Mouse (Mus musculus): Measurements from ENCODE around the gene Insrr. TPM values are rescaled to one million over a fixed set of nuclear protein-coding genes. Genes with fewer than 3 reads are reported as not detected.

Insrr gene
- polyA plus RNA-seq, 1 experiment from 2014 or later, result not detected

DNA sequence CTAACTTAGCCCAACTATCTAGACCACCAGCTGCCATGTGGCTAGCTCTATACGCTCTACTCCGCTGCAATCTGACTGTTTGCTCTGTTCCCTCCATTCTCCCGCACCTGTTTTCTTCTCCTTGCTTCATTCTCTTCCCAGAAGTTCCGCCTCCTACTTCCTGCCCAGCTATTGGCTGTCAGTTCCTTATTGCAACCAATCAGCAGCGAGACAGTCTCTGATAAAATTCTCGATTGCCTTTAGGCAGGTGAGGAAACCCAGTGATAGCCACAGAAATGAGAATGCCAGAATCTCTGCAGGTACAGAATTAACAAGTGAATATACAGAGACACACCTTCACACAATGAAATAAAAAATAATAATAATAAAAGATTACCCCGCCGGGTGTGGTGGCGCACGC lies 32.3 kb downstream of the Insrr start:
- Histone ChIP-seq H3K9me3 (ENCODE audit: low read length) (no peaks in the 10 kb centered on the region), H3K4me2 (ENCODE audit: low read depth, low read length) (no peak overlapping the region), H3K36me3 (replicated peaks; ENCODE audit: insufficient read depth, low read length) (no peaks in the 10 kb centered on the region), H3K9ac (replicated peaks) (no peak overlapping the region), H3K27me3 (ENCODE audit: insufficient read depth, low read length) (no peaks in the 10 kb centered on the region), H3K4me1 (ENCODE audit: insufficient read depth) (no peaks in the 10 kb centered on the region), H3K4me3 (ENCODE audit: low read depth, low read length) (no peak overlapping the region), H3K27ac (ENCODE audit: low read depth) (no peak overlapping the region)
- peak; percentile 25; the same call in 1 of the 2 replicates for ATAC-seq
- no peak for DNase-seq
- WGBS (ENCODE audit: insufficient replicate concordance), result 53% methylated on average over 10 of the region's 10 CpGs
- TF ChIP-seq CTCF (IDR thresholded peaks at IDR 0.05; ENCODE audit: low read depth), result no peak
- no peak for TF ChIP-seq EP300 (IDR thresholded peaks at IDR 0.05; ENCODE audit: low read depth)

DNA sequence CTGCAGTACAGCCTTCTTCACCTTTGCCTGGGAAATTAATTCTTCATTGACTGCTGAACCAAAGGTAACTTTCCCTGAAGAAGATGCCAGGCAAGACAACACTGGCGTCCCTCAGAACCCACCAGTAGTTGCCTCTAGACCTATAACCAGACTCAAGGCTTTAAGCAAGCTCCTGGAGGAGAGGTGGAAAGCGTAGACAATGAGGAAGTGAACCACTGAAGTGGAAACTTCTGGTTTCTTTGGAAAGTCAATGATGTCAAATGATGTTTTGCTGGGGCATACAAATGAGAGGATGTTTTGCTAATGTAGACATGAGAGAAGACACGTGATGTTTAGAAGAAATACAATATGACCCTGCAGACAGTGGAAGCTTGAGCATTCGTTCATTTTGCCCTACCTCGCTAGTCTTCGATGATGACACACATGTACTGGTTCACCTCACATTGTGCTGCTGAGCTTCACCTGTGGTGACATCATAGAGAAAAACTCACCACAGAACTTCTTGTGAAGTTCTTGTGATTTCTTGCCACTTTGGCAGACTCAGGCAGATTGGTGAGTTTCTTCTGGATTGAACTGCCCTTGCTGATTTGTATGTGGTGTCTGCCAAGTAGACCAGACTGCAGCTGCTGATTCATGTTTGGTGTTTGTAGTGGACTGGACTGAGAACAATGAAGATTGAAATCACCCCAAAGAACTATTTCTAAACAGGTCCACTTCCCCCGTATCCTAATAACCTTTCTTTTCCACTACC lies 35.5 kb downstream of the Insrr start:
- H3K4me1 ChIP-seq (ENCODE audit: insufficient read depth), result no peaks in the 10 kb centered on the region
- 66% methylated on average over 7 of the region's 7 CpGs for WGBS (ENCODE audit: insufficient replicate concordance)
- H3K36me3 ChIP-seq (replicated peaks; ENCODE audit: insufficient read depth, low read length), result no peaks in the 10 kb centered on the region
- no peaks in the 10 kb centered on the region for H3K9me3 ChIP-seq (ENCODE audit: low read length)
- H3K27ac ChIP-seq (ENCODE audit: low read depth), result no peak overlapping the region
- no peaks in the 10 kb centered on the region for H3K27me3 ChIP-seq (ENCODE audit: insufficient read depth, low read length)
- no peak for DNase-seq
- no peak overlapping the region for H3K9ac ChIP-seq (replicated peaks)
- no peak overlapping the region for H3K4me2 ChIP-seq (ENCODE audit: low read depth, low read length)
- H3K4me3 ChIP-seq (ENCODE audit: low read depth, low read length), result no peak overlapping the region
- no peak for TF ChIP-seq EP300 (IDR thresholded peaks at IDR 0.05; ENCODE audit: low read depth)
- ATAC-seq, result no peak

DNA sequence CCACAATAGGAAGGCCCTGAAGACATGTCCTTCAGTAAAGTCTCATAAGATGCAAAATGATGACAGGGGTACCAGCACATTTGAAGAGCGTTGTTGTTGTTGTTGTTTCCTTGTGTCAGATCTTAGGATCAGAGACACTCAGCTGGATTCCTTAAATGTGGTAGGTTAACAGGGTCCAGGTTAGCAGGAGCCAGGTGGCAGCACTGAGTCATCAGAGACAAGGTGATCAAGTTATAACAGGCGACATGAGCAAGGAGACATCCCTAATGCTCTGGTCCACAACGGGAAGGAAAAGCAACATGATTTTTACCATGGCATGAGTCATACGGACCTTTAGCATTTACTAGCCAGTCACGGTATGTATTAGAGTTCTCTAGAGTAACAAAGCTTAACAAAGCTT lies 36.7 kb downstream of the Insrr start:
- DNase-seq, result no peak
- no peaks in the 10 kb centered on the region for H3K4me1 ChIP-seq (ENCODE audit: insufficient read depth)
- no peak for ATAC-seq
- no peak overlapping the region for H3K9ac ChIP-seq (replicated peaks)
- no peak overlapping the region for H3K4me3 ChIP-seq (ENCODE audit: low read depth, low read length)
- no peak overlapping the region for H3K27ac ChIP-seq (ENCODE audit: low read depth)
- TF ChIP-seq CTCF (IDR thresholded peaks at IDR 0.05; ENCODE audit: low read depth) (peak; percentile 40), EP300 (IDR thresholded peaks at IDR 0.05; ENCODE audit: low read depth) (no peak)
- no peak overlapping the region for H3K4me2 ChIP-seq (ENCODE audit: low read depth, low read length)
- no peaks in the 10 kb centered on the region for H3K9me3 ChIP-seq (ENCODE audit: low read length)
- H3K36me3 ChIP-seq (replicated peaks; ENCODE audit: insufficient read depth, low read length), result no peaks in the 10 kb centered on the region
- no peaks in the 10 kb centered on the region for H3K27me3 ChIP-seq (ENCODE audit: insufficient read depth, low read length)
- WGBS (ENCODE audit: insufficient replicate concordance), result 57% methylated on average over 5 of the region's 5 CpGs

DNA sequence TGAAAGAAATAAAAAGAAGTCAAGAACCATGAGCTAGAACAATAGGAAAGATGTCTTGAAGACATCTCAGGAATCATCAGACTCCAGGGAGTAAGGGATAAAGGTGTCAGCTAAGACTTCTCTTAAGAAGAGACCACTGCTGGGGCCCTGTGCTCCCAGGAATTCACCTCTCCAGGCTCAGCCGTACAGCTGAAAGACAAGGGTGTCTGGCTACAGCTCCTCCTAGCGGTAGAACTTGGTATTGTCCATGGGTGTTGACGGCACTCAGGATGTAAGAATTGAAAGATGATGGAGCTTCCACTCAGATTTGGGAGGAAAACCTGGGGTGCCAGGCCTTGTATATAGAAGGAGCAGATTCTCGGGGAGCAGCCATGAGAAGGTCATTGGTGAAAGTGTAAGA lies 41.9 kb downstream of the Insrr start:
- Histone ChIP-seq H3K4me1 (ENCODE audit: insufficient read depth) (no peaks in the 10 kb centered on the region), H3K27ac (ENCODE audit: low read depth) (no peak overlapping the region), H3K4me3 (ENCODE audit: low read depth, low read length) (no peak overlapping the region), H3K9ac (replicated peaks) (no peak overlapping the region), H3K4me2 (ENCODE audit: low read depth, low read length) (no peak overlapping the region), H3K27me3 (ENCODE audit: insufficient read depth, low read length) (no peaks in the 10 kb centered on the region), H3K9me3 (ENCODE audit: low read length) (no peaks in the 10 kb centered on the region), H3K36me3 (replicated peaks; ENCODE audit: insufficient read depth, low read length) (no peaks in the 10 kb centered on the region)
- ATAC-seq (no peak), DNase-seq (peak; percentile 79)
- TF ChIP-seq EP300 (IDR thresholded peaks at IDR 0.05; ENCODE audit: low read depth), result no peak
- TF ChIP-seq CTCF (IDR thresholded peaks at IDR 0.05; ENCODE audit: low read depth), result peak; percentile 93
- WGBS (ENCODE audit: insufficient replicate concordance), result 6% methylated on average over 4 of the region's 4 CpGs

DNA sequence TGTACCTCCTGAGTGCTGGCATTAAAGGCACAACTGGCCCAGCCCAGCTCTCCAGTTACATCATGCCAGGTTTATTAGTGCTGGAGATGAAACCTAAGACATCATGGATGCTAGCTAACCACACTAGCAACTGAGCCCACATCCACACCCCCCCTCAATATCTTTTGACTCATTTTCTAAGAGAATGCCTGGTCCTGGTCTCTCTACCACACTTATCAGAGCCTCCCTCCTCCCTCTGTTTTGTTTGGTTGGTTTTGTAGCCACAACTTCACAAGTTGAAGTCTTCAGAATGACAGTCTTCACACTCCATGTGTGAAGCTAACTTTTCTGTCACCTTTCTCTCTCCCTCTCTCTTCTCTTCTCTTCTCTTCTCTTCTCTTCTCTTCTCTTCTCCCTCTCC lies 44.1 kb downstream of the Insrr start:
- Histone ChIP-seq H3K4me3 (ENCODE audit: low read depth, low read length) (no peak overlapping the region), H3K27me3 (ENCODE audit: insufficient read depth, low read length) (no peaks in the 10 kb centered on the region), H3K9ac (replicated peaks) (no peak overlapping the region), H3K27ac (ENCODE audit: low read depth) (no peak overlapping the region), H3K9me3 (ENCODE audit: low read length) (no peaks in the 10 kb centered on the region), H3K4me2 (ENCODE audit: low read depth, low read length) (no peak overlapping the region), H3K4me1 (ENCODE audit: insufficient read depth) (no peaks in the 10 kb centered on the region), H3K36me3 (replicated peaks; ENCODE audit: insufficient read depth, low read length) (no peaks in the 10 kb centered on the region)
- ATAC-seq, result no peak
- TF ChIP-seq EP300 (IDR thresholded peaks at IDR 0.05; ENCODE audit: low read depth) (no peak), CTCF (IDR thresholded peaks at IDR 0.05; ENCODE audit: low read depth) (no peak)
- no peak for DNase-seq

DNA sequence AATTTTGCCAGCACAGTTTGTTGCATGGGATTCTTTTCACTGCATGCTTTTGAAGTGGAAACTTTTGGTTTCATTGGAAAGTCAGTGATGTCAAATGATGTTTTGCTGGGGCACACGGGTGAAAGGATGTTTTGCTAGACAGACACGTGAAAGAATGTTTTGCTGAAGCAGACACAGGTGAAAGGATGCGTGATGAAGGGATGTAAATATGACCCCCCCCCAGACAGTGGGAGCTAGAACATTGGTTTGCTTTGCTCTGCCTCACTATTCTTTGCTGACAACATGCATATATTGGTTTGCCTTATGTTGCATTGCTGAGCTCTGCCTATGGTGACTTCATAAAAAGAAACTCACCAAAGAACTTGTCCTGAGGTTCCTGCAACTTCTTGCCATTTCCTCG lies 48.2 kb downstream of the Insrr start:
- H3K27ac ChIP-seq (ENCODE audit: low read depth), result no peak overlapping the region
- ATAC-seq (no peak), DNase-seq (no peak)
- no peaks in the 10 kb centered on the region for H3K27me3 ChIP-seq (ENCODE audit: insufficient read depth, low read length)
- no peak for TF ChIP-seq CTCF (IDR thresholded peaks at IDR 0.05; ENCODE audit: low read depth)
- no peak for TF ChIP-seq EP300 (IDR thresholded peaks at IDR 0.05; ENCODE audit: low read depth)
- H3K4me2 ChIP-seq (ENCODE audit: low read depth, low read length), result no peak overlapping the region
- H3K36me3 ChIP-seq (replicated peaks; ENCODE audit: insufficient read depth, low read length), result no peaks in the 10 kb centered on the region
- H3K4me3 ChIP-seq (ENCODE audit: low read depth, low read length), result no peak overlapping the region
- H3K9me3 ChIP-seq (ENCODE audit: low read length), result no peaks in the 10 kb centered on the region
- 70% methylated on average over 4 of the region's 4 CpGs for WGBS (ENCODE audit: insufficient replicate concordance)
- no peak overlapping the region for H3K9ac ChIP-seq (replicated peaks)
- H3K4me1 ChIP-seq (ENCODE audit: insufficient read depth), result peaks cover 6% of the 10 kb centered on the region; the same call in 1 of the 2 replicates
